Mouse (Mus musculus) MEL (cell line): ENCODE measurements at regions not wholly inside any gene's neighbourhood (a gene's known extent, or its start where the extent isn't known, plus 50 kb on each side); places are given as distances from the start of the nearest gene placed in this dataset.

ENCODE experiments used
- DNase-seq: peaks from one replicate; pipeline ENCODE4 v3.0.0; 2011; ENCODE audit warnings: low read depth, low spot score
- H3K27ac ChIP-seq: 2 replicates; pipeline ENCODE4 v1.5.1; 2012; ENCODE audit warnings: low read depth, mild to moderate bottlenecking, control low read depth, low read length, moderate library complexity; ENCODE audit not compliant: control insufficient read depth
- H3K27me3 ChIP-seq, 2 experiments: fragments of 150-350 bp in 1 of 2; sonication (generic) in 1 of 2; 2 replicates each; pipeline ENCODE4 v1.6.1; 2012; ENCODE audit warnings: low read length in 2 of 2, mild to moderate bottlenecking in 2 of 2, improper control_type of control experiment in 1 of 2, moderate library complexity in 1 of 2; ENCODE audit not compliant: insufficient read depth in 2 of 2, control insufficient read depth in 1 of 2
- H3K36me3 ChIP-seq, 2 experiments: 2 replicates each; pipeline ENCODE4 v1.6.1; 2012 to 2014; ENCODE audit warnings: low read length in 2 of 2, improper control_type of control experiment in 1 of 2, inconsistent platforms in 1 of 2, mild to moderate bottlenecking in 1 of 2; ENCODE audit not compliant: insufficient read depth in 2 of 2, control insufficient read depth in 1 of 2
- H3K4me1 ChIP-seq, 2 experiments: fragments of 150-350 bp in 1 of 2; sonication (generic) in 1 of 2; 2 replicates each; pipeline ENCODE4 v1.6.1; 2012; ENCODE audit warnings: low read length in 2 of 2, improper control_type of control experiment in 1 of 2, mild to moderate bottlenecking in 1 of 2; ENCODE audit not compliant: insufficient read depth in 2 of 2, control insufficient read depth in 1 of 2
- H3K4me3 ChIP-seq, 2 experiments: fragments of 150-350 bp in 1 of 2; sonication (generic) in 1 of 2; 2 replicates each; pipeline ENCODE4 v1.5.1; 2012; ENCODE audit warnings: low read depth in 2 of 2, low read length in 2 of 2, mild to moderate bottlenecking in 2 of 2, moderate library complexity in 2 of 2, control low read depth in 1 of 2, improper control_type of control experiment in 1 of 2; ENCODE audit not compliant: control insufficient read depth in 1 of 2, insufficient read depth in 1 of 2
- H3K79me2 ChIP-seq: 2 replicates; pipeline ENCODE4 v1.6.1; 2012; ENCODE audit warnings: mild to moderate bottlenecking, low read length, moderate library complexity; ENCODE audit not compliant: control insufficient read depth, poor library complexity, insufficient read depth
- H3K9ac ChIP-seq: 2 replicates; pipeline ENCODE4 v1.6.1; 2012; ENCODE audit warnings: low read depth, mild to moderate bottlenecking, control low read depth, low read length, moderate library complexity; ENCODE audit not compliant: control insufficient read depth, poor library complexity, severe bottlenecking
- H3K9me3 ChIP-seq: fragments of 150-350 bp; sonication (generic); replicated peaks from 2 replicates; pipeline ENCODE4 v1.6.1; 2012; ENCODE audit warnings: mild to moderate bottlenecking, low read length, improper control_type of control experiment, moderate library complexity; ENCODE audit not compliant: insufficient read depth
- CHD1 ChIP-seq: IDR thresholded peaks from 2 replicates; pipeline ENCODE4 v1.6.1; 2012; ENCODE audit warnings: low read depth, mild to moderate bottlenecking, inconsistent platforms, low read length, improper control_type of control experiment
- EP300 ChIP-seq, 2 experiments: IDR thresholded peaks; 2 replicates each; pipeline ENCODE4 v1.6.1; 2011; ENCODE audit warnings: improper control_type of control experiment in 2 of 2, low read length in 2 of 2, low read depth in 1 of 2, mild to moderate bottlenecking in 1 of 2
- ETS1 ChIP-seq: IDR thresholded peaks from 2 replicates; pipeline ENCODE4 v1.6.1; 2012; ENCODE audit warnings: low read depth, mild to moderate bottlenecking, inconsistent platforms, low read length, improper control_type of control experiment, moderate library complexity
- GATA1 ChIP-seq: IDR thresholded peaks from 2 replicates; pipeline ENCODE4 v1.6.1; 2011; ENCODE audit warnings: low read depth, low read length, improper control_type of control experiment
- MAFK ChIP-seq: IDR thresholded peaks from 2 replicates; pipeline ENCODE4 v1.6.1; 2011; ENCODE audit warnings: low read depth, mild to moderate bottlenecking, low read length, improper control_type of control experiment, borderline replicate concordance
- MAX ChIP-seq: IDR thresholded peaks from 2 replicates; pipeline ENCODE4 v1.6.1; 2011; ENCODE audit warnings: low read length, improper control_type of control experiment
- MAZ ChIP-seq: IDR thresholded peaks from 2 replicates; pipeline ENCODE4 v1.6.1; 2012; ENCODE audit warnings: low read depth, mild to moderate bottlenecking, inconsistent platforms, low read length, improper control_type of control experiment
- MEF2A ChIP-seq: IDR thresholded peaks from 2 replicates; pipeline ENCODE4 v1.6.1; 2014; ENCODE audit warnings: low read depth, mild to moderate bottlenecking, inconsistent platforms, low read length, improper control_type of control experiment; ENCODE audit not compliant: poor library complexity, insufficient replicate concordance, severe bottlenecking; ENCODE audit errors: extremely low read depth
- MYB ChIP-seq: IDR thresholded peaks from 2 replicates; pipeline ENCODE4 v1.6.1; 2011; ENCODE audit warnings: mild to moderate bottlenecking, low read depth, low read length, improper control_type of control experiment
- MYC ChIP-seq: IDR thresholded peaks from 2 replicates; pipeline ENCODE4 v1.6.1; 2011; ENCODE audit warnings: low read depth, mild to moderate bottlenecking, low read length, improper control_type of control experiment, moderate library complexity
- NELFE ChIP-seq: IDR thresholded peaks from 2 replicates; pipeline ENCODE4 v1.6.1; 2011; ENCODE audit warnings: low read depth, low read length, improper control_type of control experiment
- NRF1 ChIP-seq: IDR thresholded peaks from 2 replicates; pipeline ENCODE4 v1.6.1; 2014; ENCODE audit warnings: low read depth, mild to moderate bottlenecking, inconsistent platforms, low read length, improper control_type of control experiment, moderate library complexity; ENCODE audit not compliant: poor library complexity, insufficient read depth, severe bottlenecking
- POLR2AphosphoS5 ChIP-seq: IDR thresholded peaks from 2 replicates; pipeline ENCODE4 v1.6.1; 2012; ENCODE audit warnings: low read depth, borderline replicate concordance, mild to moderate bottlenecking, inconsistent platforms, low read length, moderate library complexity, mixed read lengths
- RCOR1 ChIP-seq: IDR thresholded peaks from 2 replicates; pipeline ENCODE4 v1.6.1; 2012; ENCODE audit warnings: low read depth, mild to moderate bottlenecking, inconsistent platforms, low read length, improper control_type of control experiment
- UBTF ChIP-seq: IDR thresholded peaks from 2 replicates; pipeline ENCODE4 v1.6.1; 2012; ENCODE audit warnings: low read depth, mild to moderate bottlenecking, inconsistent platforms, low read length, improper control_type of control experiment, moderate library complexity, borderline replicate concordance; ENCODE audit not compliant: insufficient read depth

GRCm38 (mm10) chr7:69513966-69514365 is 764.9 kb upstream of the Arrdc4 start:
- no peaks in the 10 kb centered on the region for H3K36me3 ChIP-seq
- H3K27ac ChIP-seq = no peak overlapping the region
- H3K4me1 ChIP-seq = no peaks in the 10 kb centered on the region
- H3K4me3 ChIP-seq = no peak overlapping the region
- H3K9me3 ChIP-seq = no peaks in the 10 kb centered on the region; the same call in 1 of the 2 replicates
- H3K79me2 ChIP-seq = no peaks in the 10 kb centered on the region
- TF ChIP-seq ETS1 (no peak), GATA1 (no peak), NELFE (no peak)
- no peak overlapping the region for H3K9ac ChIP-seq
- DNase-seq = no peak
- no peaks in the 10 kb centered on the region for H3K27me3 ChIP-seq

- Histone ChIP-seq H3K9me3 (no peaks in the 10 kb centered on the region), H3K9ac (no peak overlapping the region), H3K79me2 (no peaks in the 10 kb centered on the region), H3K27ac (no peak overlapping the region), H3K27me3 (no peaks in the 10 kb centered on the region), H3K4me3 (no peak overlapping the region), H3K4me1 (no peaks in the 10 kb centered on the region), H3K36me3 (no peaks in the 10 kb centered on the region)
- DNase-seq = no peak
- TF ChIP-seq MAZ = no peak
- TF ChIP-seq RCOR1 = no peak
These were observed 761.3 kb upstream of the Arrdc4 start for GRCm38 (mm10) chr7:69510389-69510788.

DNA sequence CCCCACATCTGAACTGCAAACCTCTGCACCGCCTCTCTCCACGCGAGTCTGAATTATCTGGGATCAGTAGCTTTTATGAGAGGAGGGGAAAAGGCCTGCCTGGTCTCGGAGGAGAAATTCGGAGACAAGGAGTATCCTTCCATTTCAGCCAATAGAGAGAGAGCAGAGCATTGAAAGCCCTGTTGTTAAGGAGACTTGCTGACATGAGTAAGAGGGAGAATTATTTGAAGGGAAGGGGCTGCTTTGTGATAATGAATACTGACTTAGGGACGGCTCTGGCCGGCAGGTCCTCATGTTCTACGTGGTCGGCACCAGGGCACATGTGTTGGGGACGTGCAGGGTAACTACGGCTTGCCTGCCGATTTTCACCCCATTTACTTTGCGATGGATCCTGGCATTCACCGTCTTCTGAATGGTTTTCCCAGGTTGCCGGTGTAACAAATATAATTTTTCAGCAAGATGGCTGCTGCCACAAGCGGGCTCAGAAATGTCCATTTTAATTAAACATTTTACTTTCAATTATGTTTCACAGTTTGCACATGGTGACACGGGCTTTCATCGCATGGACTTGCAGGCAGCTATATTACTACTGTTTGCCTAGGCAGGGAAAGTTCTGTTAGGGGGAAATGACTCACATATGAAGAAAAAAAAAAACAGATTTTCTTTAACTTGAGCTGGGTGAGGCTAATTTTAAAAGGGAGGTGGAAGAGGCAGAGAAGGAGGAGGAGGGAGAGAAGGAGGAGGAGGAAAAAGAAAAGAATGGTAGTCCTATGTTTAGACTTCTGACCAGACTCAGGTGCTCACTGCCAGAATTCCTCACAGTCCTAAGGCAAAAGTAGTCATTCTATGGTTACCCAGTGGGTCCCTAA is 744.3 kb upstream of the Arrdc4 start:
- no peaks in the 10 kb centered on the region for H3K27me3 ChIP-seq
- no peaks in the 10 kb centered on the region for H3K36me3 ChIP-seq
- H3K9ac ChIP-seq = no peak overlapping the region
- no peak for DNase-seq
- no peaks in the 10 kb centered on the region for H3K79me2 ChIP-seq
- no peaks in the 10 kb centered on the region for H3K9me3 ChIP-seq
- no peaks in the 10 kb centered on the region for H3K4me1 ChIP-seq
- H3K27ac ChIP-seq = no peak overlapping the region
- TF ChIP-seq CHD1 (no peak), MEF2A (no peak), MYB (no peak), MAZ (no peak), UBTF (no peak), POLR2AphosphoS5 (no peak), MYC (no peak), MAFK (no peak), NRF1 (no peak), EP300 (IDR thresholded peaks at IDR 0.05; ENCODE audit: low read depth in 1 of 2, low read length in 2 of 2) (no peak), MAX (no peak)
- TF ChIP-seq, all 39 proteins: peak for 0
- H3K4me3 ChIP-seq = no peak overlapping the region
